Mouse (Mus musculus) lung, adult 18-20 months (tissue): Measurements from ENCODE around the gene Tmtc2.

Source experiments
- DNase-seq, 2 experiments: peaks; one replicate each; pipeline ENCODE4 v3.0.0; 2022; ENCODE audit warnings: mixed read lengths in 2 of 2

Gene Tmtc2

DNA sequence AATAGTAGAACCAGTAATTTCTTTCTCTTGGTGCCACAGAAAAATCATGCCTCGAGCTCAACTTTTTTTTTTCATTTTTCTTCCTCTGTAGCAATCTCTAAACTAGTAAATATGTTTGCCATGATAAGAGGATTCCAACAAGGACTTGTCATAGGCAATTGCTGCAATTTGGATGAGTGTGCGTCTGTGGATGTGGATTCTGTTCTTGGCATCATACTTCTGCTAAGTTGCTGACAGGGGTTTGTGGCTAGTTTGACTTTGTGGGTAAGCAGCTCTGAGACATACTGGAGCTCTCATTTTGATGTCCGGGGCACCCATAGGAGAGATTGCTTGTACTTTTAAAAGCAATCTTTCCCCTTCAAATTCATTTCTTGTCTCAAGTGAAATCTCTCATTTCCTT, 432.1 kb downstream of the Tmtc2 start:
- no peak for DNase-seq
